In the genomic region with DNA sequence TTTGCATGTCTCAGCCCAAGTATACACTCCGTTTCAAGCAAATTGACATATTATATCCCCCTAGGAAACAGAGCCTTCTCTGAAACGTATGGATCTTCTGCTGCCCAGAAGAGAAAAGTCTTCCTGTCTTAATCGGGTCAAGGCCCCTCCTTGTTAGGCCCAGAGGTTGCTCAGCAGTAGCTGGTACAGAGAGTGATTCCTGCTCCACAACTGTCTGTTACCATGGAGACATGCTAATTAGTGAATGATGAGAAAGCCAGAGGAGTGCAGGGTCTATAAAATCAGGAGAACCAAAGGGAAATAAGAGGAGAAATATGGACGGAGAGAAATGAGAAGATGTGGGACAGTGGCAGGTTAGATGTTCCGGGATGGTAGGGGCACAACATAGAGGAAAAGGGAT, we compare ENCODE assay signal across 17 mouse cellular contexts.
DNase-seq lines count a peak whose midpoint lies in the region; ATAC-seq and TF ChIP-seq lines count a peak whose summit lies in the region.
"Had no signal": no experiment of that assay in that cellular context is flagged by ENCODE, and none has a peak within 500 bp of the region (broad histone marks: within the 10 kb centered on the region; RNA-seq: fewer than 3 reads in every experiment).

No protein-coding gene starts in this region.

- H3K4me1 ChIP-seq in neural tube, embryonic 12.5 days: peaks cover 3% of the 10 kb centered on the region; the same call in 1 of the 2 replicates
- 0 out of 2 replicates have a peak, but pooled peaks cover 4% of the 10 kb centered on the region for H3K4me1 ChIP-seq in hindbrain, embryonic 15.5 days (replicated peaks)
- no peaks in the 10 kb centered on the region; the same call in 1 of the 2 replicates for H3K4me1 ChIP-seq in midbrain, postnatal 0 days (ENCODE audit: insufficient read depth, low read length)
- H3K4me1 ChIP-seq in lung, adult 2 months (ENCODE audit: control insufficient read depth, insufficient read depth, low read length): no peaks in the 10 kb centered on the region
- H3K4me1 ChIP-seq: stomach, embryonic 15.5 days had no signal

- no peak overlapping the region for H3K9ac ChIP-seq in neural tube, embryonic 12.5 days
- no peak overlapping the region for H3K9ac ChIP-seq in hindbrain, embryonic 15.5 days
- H3K9ac ChIP-seq in midbrain, postnatal 0 days (replicated peaks; ENCODE audit: low read length, poor library complexity, severe bottlenecking): no peak overlapping the region
- H3K9ac ChIP-seq: stomach, embryonic 15.5 days had no signal

- H3K36me3 ChIP-seq in neural tube, embryonic 12.5 days: no peaks in the 10 kb centered on the region
- no peaks in the 10 kb centered on the region for H3K36me3 ChIP-seq in hindbrain, embryonic 15.5 days
- H3K36me3 ChIP-seq in midbrain, postnatal 0 days (ENCODE audit: insufficient read depth, low read length): no peaks in the 10 kb centered on the region
- H3K36me3 ChIP-seq: stomach, embryonic 15.5 days had no signal

- 53% methylated on average over 5 of the region's 5 CpGs for WGBS in neural tube, embryonic 12.5 days
- 30% methylated on average over 5 of the region's 5 CpGs for WGBS in hindbrain, embryonic 15.5 days
- 25% methylated on average over 5 of the region's 5 CpGs for WGBS in midbrain, postnatal 0 days
- WGBS in lung, adult 2 months: 70% methylated on average over 5 of the region's 5 CpGs

- H3K4me3 ChIP-seq in neural tube, embryonic 12.5 days: no peak overlapping the region
- H3K4me3 ChIP-seq in hindbrain, embryonic 15.5 days: no peak overlapping the region
- H3K4me3 ChIP-seq in midbrain, postnatal 0 days (ENCODE audit: low read depth, low read length): no peak overlapping the region
- H3K4me3 ChIP-seq in lung, adult 2 months (replicated peaks; ENCODE audit: extremely low read depth, low read depth, low read length): no peak overlapping the region
- H3K4me3 ChIP-seq: erythroblast, embryonic 14.5 days; stomach, embryonic 15.5 days had no signal

- H3K27ac ChIP-seq in neural tube, embryonic 12.5 days: no peak overlapping the region
- H3K27ac ChIP-seq in hindbrain, embryonic 15.5 days (replicated peaks): no peak overlapping the region
- H3K27ac ChIP-seq in midbrain, postnatal 0 days (ENCODE audit: low read depth, low read length): no peak overlapping the region
- H3K27ac ChIP-seq: stomach, embryonic 15.5 days had no signal

- DNase-seq in neural tube, embryonic 10.5 days (ENCODE audit: extremely low spot score, low spot score): no peak
- peak; percentile 53 for DNase-seq in midbrain, postnatal 0 days (ENCODE audit: low spot score)
- no peak for DNase-seq in lung, adult 2 months
- no peak for DNase-seq in kidney, adult 18-20 months
- no peak for DNase-seq in cerebellum, adult 18-20 months
- DNase-seq: cerebellum, adult 11 months; cerebellum, postnatal 36 days; heart, postnatal 14 days; kidney, postnatal 4 days; lung, adult 18-20 months; lung, postnatal 36 days; spleen, adult 18-20 months had no signal

- TF ChIP-seq CTCF in midbrain, postnatal 0 days (IDR thresholded peaks at IDR 0.05): no peak
- TF ChIP-seq CTCF in lung, adult 2 months (IDR thresholded peaks at IDR 0.05; ENCODE audit: insufficient read depth, low read length): no peak

- H3K9me3 ChIP-seq in neural tube, embryonic 12.5 days: no peaks in the 10 kb centered on the region
- no peaks in the 10 kb centered on the region for H3K9me3 ChIP-seq in hindbrain, embryonic 15.5 days
- no peaks in the 10 kb centered on the region for H3K9me3 ChIP-seq in midbrain, postnatal 0 days (ENCODE audit: low read length)
- H3K9me3 ChIP-seq: stomach, embryonic 15.5 days had no signal

- ATAC-seq in neural tube, embryonic 12.5 days (ENCODE audit: low FRiP score, low read depth): peak; percentile 71; the same call in 1 of the 2 replicates
- ATAC-seq in hindbrain, embryonic 15.5 days (ENCODE audit: low FRiP score, low read depth): peak; percentile 86
- ATAC-seq in midbrain, postnatal 0 days (ENCODE audit: low FRiP score): peak; percentile 87

- no peak for TF ChIP-seq POLR2A in lung, adult 2 months (IDR thresholded peaks at IDR 0.05; ENCODE audit: borderline replicate concordance, extremely low read depth, low read depth, low read length)

- no peaks in the 10 kb centered on the region for H3K27me3 ChIP-seq in neural tube, embryonic 12.5 days (replicated peaks)
- no peaks in the 10 kb centered on the region for H3K27me3 ChIP-seq in hindbrain, embryonic 15.5 days
- no peaks in the 10 kb centered on the region for H3K27me3 ChIP-seq in midbrain, postnatal 0 days (ENCODE audit: insufficient read depth, low read length)
- H3K27me3 ChIP-seq: stomach, embryonic 15.5 days had no signal

- no peak overlapping the region for H3K4me2 ChIP-seq in neural tube, embryonic 12.5 days (replicated peaks)
- H3K4me2 ChIP-seq in hindbrain, embryonic 15.5 days: no peak overlapping the region
- no peak overlapping the region for H3K4me2 ChIP-seq in midbrain, postnatal 0 days (ENCODE audit: low read depth, low read length, poor library complexity, severe bottlenecking)
- H3K4me2 ChIP-seq: heart, embryonic 11.5 days; stomach, embryonic 15.5 days had no signal
